Mouse (Mus musculus) embryonic facial prominence, embryonic 10.5 days (tissue): ENCODE measurements around the gene Rab31. TPM values are rescaled to one million over a fixed set of nuclear protein-coding genes. Genes with fewer than 3 reads are reported as not detected.

Source experiments
- DNase-seq: peaks from one replicate; pipeline ENCODE4 v3.0.0-alpha.2; 2017; ENCODE audit warnings: low spot score
- H3K27ac ChIP-seq: fragments of 300-500 bp; sonication (generic); replicated peaks from 2 replicates; pipeline ENCODE4 v1.5.1; 2016; ENCODE audit warnings: mild to moderate bottlenecking
- H3K27me3 ChIP-seq: fragments of 300-500 bp; sonication (generic); replicated peaks from 2 replicates; pipeline ENCODE4 v1.6.1; 2016; ENCODE audit warnings: low read depth, mild to moderate bottlenecking; ENCODE audit not compliant: poor library complexity, severe bottlenecking
- H3K36me3 ChIP-seq: fragments of 300-500 bp; sonication (generic); replicated peaks from 2 replicates; pipeline ENCODE4 v1.6.1; 2016; ENCODE audit warnings: mild to moderate bottlenecking, moderate library complexity
- H3K4me1 ChIP-seq: fragments of 300-500 bp; sonication (generic); 2 replicates; pipeline ENCODE4 v1.6.1; 2016
- H3K4me3 ChIP-seq: fragments of 300-500 bp; sonication (generic); 2 replicates; pipeline ENCODE4 v1.5.1; 2016; ENCODE audit warnings: mild to moderate bottlenecking, moderate library complexity
- H3K9me3 ChIP-seq: fragments of 300-500 bp; sonication (generic); 2 replicates; pipeline ENCODE4 v1.6.1; 2016; ENCODE audit warnings: mild to moderate bottlenecking
- WGBS: fragments of 180-500 bp; shearing (Covaris S2); methylation state at CpG from one replicate; pipeline ENCODE4 v1.1.7; 2016; 5-methylcytosine and 5-hydroxymethylcytosine counted together
- polyA plus RNA-seq: library from polyadenylated mRNA; unstranded; fragments of >200 nt; fragmentation: Nextera tagmentation; extraction: Ambion mirVana; gene quantifications from 2 replicates; pipeline ENCODE4 v1.2.1, GENCODE M21; 2016

Rab31 gene
- polyA plus RNA-seq, 1 experiment from 2014 or later: 58.7 TPM

DNA sequence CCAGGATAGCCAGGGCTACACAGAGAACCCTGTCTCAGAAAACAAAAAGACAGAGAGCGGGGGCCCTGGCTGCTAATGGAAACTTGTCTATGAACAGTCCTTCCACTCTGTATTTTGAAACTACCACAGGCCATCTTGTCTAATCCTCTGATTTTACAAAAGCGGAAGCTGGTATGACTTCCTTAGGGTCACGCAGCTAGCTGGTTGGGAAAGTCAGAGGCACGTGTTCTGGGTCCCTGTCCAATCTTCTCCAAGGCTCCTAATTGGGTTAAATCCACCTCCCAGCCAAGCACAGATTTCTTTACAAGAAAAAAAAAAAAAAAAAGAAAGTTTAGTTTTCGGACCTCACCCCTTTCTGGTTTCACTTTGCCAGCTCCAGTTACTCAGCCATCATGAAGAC lies 45.8 kb downstream of the Rab31 start:
- no peaks in the 10 kb centered on the region for H3K27me3 ChIP-seq
- H3K4me1 ChIP-seq: peaks cover 6% of the 10 kb centered on the region
- DNase-seq: no peak
- H3K9me3 ChIP-seq: no peaks in the 10 kb centered on the region
- no peak overlapping the region for H3K4me3 ChIP-seq
- H3K27ac ChIP-seq: no peak overlapping the region
- 0 out of 2 replicates have a peak, but pooled peaks cover 10% of the 10 kb centered on the region for H3K36me3 ChIP-seq
- WGBS: 84% methylated on average over 5 of the region's 5 CpGs

DNA sequence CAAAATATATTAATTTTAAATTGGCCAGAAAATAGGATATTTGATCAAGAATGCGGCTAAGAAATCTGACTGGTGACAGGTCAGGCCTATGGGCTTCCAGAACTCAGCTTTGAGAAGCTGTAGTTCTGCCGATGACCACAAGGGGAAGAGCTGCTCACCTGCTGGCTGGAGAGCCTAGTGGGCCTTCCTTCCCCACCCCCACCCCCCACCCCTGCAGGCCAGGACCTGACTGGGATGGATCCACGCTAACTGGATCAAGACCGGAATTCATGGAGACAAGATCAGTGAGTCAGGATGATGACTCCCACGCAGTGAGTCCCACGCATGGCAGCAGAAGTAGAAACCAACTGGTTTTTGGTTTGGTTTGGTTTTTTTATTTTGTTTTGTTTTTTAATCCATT lies 46.3 kb downstream of the Rab31 start:
- 81% methylated on average over 6 of the region's 6 CpGs for WGBS
- peaks cover 15% of the 10 kb centered on the region; the same call in 1 of the 2 replicates for H3K36me3 ChIP-seq
- no peaks in the 10 kb centered on the region for H3K9me3 ChIP-seq
- H3K4me1 ChIP-seq: peaks cover 6% of the 10 kb centered on the region
- H3K27ac ChIP-seq: no peak overlapping the region
- H3K4me3 ChIP-seq: no peak overlapping the region
- DNase-seq: peak; percentile 37
- H3K27me3 ChIP-seq: no peaks in the 10 kb centered on the region

DNA sequence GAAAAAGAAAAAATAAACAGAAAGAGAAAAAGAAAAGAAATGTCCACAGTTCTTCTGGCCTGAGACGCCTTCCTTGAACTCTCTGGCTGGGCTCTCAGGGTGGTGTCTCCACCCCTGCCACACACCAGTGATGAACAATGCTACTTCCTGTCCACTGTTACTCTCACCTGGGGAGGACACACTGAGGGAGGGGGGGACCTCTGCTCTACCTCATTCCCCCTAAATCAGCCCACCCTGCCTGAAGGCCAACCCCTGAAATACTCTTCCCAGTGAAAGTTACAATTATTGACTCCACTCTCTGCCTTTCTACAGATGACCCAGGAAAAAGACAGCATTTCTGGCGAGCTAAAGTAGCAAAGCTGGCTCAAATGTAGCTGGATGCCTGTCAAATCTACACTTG lies 46.7 kb downstream of the Rab31 start:
- H3K27ac ChIP-seq: no peak overlapping the region
- H3K4me1 ChIP-seq: peaks cover 6% of the 10 kb centered on the region
- no peaks in the 10 kb centered on the region for H3K9me3 ChIP-seq
- H3K27me3 ChIP-seq: no peaks in the 10 kb centered on the region
- WGBS: 70% methylated on average over 2 of the region's 2 CpGs
- H3K4me3 ChIP-seq: no peak overlapping the region
- no peak for DNase-seq
- peaks cover 16% of the 10 kb centered on the region; the same call in 1 of the 2 replicates for H3K36me3 ChIP-seq

DNA sequence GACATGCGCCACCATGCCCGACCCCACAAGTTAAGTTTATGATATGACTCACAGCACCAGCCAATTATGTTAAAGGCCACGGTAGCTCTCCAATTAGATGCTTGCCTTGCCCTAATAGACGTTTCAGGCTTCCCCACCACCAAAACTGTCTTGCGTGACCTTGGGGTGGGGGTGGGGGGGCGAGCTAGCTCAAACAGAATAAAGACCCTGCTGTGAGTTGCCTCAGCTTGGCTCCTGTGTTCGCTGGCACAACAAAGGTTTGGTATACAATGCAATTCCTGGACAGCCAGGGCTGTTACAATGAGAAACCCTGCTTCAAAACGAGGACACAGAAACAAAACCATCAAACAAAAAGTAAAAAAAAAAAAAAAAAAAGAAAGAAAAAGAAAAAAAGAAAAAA lies 47.2 kb downstream of the Rab31 start:
- Histone ChIP-seq H3K9me3 (no peaks in the 10 kb centered on the region), H3K4me3 (no peak overlapping the region), H3K4me1 (peaks cover 6% of the 10 kb centered on the region), H3K27me3 (no peaks in the 10 kb centered on the region), H3K36me3 (peaks cover 19% of the 10 kb centered on the region), H3K27ac (no peak overlapping the region)
- DNase-seq: no peak
- WGBS: 61% methylated on average over 8 of the region's 8 CpGs

DNA sequence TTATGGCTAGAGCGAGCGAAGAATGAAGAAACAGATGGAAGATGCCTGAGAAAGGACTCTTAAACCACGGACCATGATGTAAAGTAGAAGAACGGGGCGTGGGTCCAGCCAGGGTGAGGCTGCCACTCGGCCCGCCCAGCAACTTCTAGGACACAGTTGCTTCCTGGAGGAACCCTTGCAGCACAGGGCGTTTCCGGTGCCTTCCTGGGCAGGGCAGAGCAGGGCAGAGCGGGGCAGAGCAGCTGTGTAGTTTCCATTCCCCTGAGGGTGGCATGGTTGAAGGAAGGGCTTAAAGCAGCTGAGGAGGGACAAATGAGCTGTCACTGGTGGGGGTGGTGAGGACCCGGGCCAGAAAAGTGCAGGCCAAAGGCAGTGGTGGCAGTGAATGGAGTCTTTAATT lies 48.3 kb downstream of the Rab31 start:
- Histone ChIP-seq H3K36me3 (peaks cover 30% of the 10 kb centered on the region), H3K4me3 (no peak overlapping the region), H3K27me3 (no peaks in the 10 kb centered on the region), H3K9me3 (no peaks in the 10 kb centered on the region), H3K4me1 (peaks cover 6% of the 10 kb centered on the region), H3K27ac (no peak overlapping the region)
- 84% methylated on average over 11 of the region's 11 CpGs for WGBS
- DNase-seq: no peak

DNA sequence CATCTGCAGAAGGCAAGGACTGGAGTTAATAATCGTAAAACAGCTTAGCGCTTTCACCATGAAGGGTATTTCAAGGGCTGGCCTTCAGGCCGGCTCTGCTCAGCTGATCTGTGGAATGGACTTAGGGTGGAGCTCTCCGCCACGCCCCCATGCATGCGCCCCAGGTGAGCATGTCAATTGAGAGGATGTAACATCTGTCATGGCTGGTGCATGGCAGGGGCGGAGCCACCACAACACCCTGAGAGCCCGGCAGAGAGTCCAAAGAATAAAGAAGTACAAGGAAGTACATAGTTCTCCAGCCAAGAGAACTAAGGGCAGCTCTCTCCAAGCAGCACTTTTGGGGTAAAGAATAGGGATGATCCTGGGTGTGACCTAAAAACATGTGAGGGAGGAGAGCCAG lies 48.9 kb downstream of the Rab31 start:
- Histone ChIP-seq H3K9me3 (no peaks in the 10 kb centered on the region), H3K36me3 (peaks cover 30% of the 10 kb centered on the region), H3K27ac (no peak overlapping the region), H3K4me3 (no peak overlapping the region), H3K4me1 (peaks cover 6% of the 10 kb centered on the region), H3K27me3 (no peaks in the 10 kb centered on the region)
- no peak for DNase-seq
- WGBS: 90% methylated on average over 8 of the region's 8 CpGs

DNA sequence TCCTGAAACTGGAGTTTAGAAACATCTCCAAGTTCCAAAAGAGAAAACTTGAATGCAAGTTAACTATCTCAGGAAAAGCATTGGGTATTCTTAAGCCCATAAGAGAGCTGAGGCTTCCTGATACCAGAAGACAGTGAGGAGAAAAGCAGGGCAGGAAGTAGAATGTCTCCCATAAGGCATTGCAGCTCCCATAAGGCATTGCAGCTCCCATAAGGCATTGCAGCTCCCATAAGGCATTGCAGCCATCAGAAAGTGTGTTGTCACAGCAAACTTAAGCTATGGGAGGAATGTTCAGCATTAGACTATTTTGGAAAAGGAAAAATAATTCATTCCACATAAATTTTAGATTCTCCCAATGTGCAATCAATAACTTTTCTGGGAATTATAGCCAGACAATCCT lies 51.2 kb downstream of the Rab31 start:
- H3K9me3 ChIP-seq: no peaks in the 10 kb centered on the region
- H3K27me3 ChIP-seq: no peaks in the 10 kb centered on the region
- H3K4me3 ChIP-seq: no peak overlapping the region
- no peak for DNase-seq
- H3K36me3 ChIP-seq: peaks cover 30% of the 10 kb centered on the region
- peaks cover 6% of the 10 kb centered on the region for H3K4me1 ChIP-seq
- H3K27ac ChIP-seq: no peak overlapping the region

DNA sequence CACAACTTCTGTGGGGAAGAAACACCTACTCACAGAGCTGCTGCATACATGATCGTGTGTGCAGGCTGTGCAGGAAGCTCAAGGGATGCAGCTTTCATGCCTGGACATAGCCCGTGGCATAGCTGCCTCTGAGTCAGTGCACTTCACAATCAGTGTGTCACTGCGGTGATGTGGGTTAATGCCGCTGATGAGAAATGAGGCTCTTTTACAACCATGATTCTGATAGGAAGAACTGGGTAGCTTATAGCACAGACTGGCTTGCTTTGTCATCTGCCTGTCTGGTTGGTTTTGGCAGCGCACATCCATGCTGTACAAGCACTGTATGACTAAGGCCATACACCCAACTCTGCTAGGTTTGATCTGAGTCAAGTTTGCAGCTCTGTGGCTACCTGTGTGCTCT lies 52.7 kb downstream of the Rab31 start:
- peaks cover 33% of the 10 kb centered on the region for H3K36me3 ChIP-seq
- no peak overlapping the region for H3K27ac ChIP-seq
- WGBS: 95% methylated on average over 5 of the region's 5 CpGs
- H3K4me1 ChIP-seq: peaks cover 4% of the 10 kb centered on the region
- no peak for DNase-seq
- no peak overlapping the region for H3K4me3 ChIP-seq
- no peaks in the 10 kb centered on the region for H3K27me3 ChIP-seq
- no peaks in the 10 kb centered on the region for H3K9me3 ChIP-seq

DNA sequence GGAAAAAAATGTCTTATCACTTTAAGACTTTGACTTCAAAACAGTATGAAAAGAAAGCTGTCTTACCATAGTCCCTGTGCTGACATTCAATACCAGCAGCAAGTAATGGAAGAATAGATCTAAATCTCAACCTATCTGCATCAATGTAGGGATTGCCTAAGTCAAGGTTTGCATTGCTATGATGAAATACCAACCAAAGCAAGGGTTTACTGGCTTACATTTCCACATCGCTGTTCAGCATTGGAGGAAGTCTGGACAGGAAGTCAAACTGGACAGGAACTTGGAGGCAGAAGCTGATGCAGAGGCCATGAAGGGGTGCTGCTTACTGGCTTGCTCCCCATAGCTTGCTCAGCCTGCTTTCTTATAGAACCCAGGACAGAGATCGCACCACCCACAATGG lies 54.0 kb downstream of the Rab31 start:
- no peak overlapping the region for H3K4me3 ChIP-seq
- H3K4me1 ChIP-seq: no peaks in the 10 kb centered on the region
- H3K27me3 ChIP-seq: no peaks in the 10 kb centered on the region
- H3K9me3 ChIP-seq: no peaks in the 10 kb centered on the region
- no peak overlapping the region for H3K27ac ChIP-seq
- H3K36me3 ChIP-seq: peaks cover 30% of the 10 kb centered on the region
- WGBS: 91% methylated on average over 2 of the region's 2 CpGs
- DNase-seq: no peak

DNA sequence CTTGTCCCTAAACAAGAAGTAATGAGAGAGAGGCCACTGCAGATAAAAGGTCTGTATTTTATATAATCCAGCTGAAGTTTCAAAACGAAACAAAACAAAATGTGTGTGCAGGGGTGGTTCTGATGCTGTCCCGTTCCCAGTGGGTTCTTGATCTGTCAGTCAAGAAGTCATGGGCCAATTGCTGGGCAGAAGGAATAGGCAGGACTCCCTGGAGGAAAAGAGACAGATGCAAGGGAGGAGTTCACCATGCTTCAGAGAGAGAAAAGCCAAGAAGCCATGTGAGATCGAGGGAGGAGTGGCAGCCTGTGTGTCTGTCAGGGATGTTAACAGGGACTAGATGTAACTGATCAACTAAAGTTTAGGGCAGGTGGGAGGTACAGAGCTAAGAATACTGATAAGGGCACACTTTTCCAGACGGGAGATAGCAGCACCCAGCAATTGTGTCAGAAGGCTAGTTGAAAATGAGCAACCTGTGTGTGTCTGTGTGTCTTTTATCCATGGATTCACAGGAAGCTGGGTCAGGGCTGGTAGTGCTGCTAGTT lies 54.8 kb downstream of the Rab31 start:
- WGBS: 81% methylated on average over 4 of the region's 4 CpGs
- H3K9me3 ChIP-seq: no peaks in the 10 kb centered on the region
- H3K36me3 ChIP-seq: peaks cover 28% of the 10 kb centered on the region
- DNase-seq: no peak
- H3K4me1 ChIP-seq: no peaks in the 10 kb centered on the region
- no peak overlapping the region for H3K27ac ChIP-seq
- no peaks in the 10 kb centered on the region for H3K27me3 ChIP-seq
- no peak overlapping the region for H3K4me3 ChIP-seq

DNA sequence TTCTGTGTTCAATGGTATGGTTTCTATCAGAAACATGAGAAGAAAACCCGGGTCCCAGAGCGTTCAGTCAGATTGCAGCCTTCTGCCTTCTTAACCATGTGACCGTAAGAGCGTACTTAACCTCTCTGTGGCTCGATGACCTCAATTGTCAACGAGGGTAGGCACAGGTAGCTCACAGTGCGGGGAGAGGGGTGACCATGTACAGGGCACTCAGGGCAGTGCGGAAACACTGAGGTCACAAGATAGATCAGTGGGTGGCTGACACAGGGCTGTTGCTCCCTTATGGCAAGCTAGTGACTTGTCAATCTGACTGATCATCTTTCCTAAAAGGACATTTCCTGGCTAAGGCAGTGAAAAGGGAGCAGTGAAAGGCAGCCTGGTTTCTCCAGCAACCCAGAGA lies 58.5 kb downstream of the Rab31 start:
- DNase-seq: no peak
- no peaks in the 10 kb centered on the region for H3K4me1 ChIP-seq
- no peak overlapping the region for H3K27ac ChIP-seq
- WGBS: 73% methylated on average over 8 of the region's 8 CpGs
- H3K36me3 ChIP-seq: peaks cover 30% of the 10 kb centered on the region
- no peak overlapping the region for H3K4me3 ChIP-seq
- peaks cover 14% of the 10 kb centered on the region for H3K9me3 ChIP-seq
- H3K27me3 ChIP-seq: no peaks in the 10 kb centered on the region

DNA sequence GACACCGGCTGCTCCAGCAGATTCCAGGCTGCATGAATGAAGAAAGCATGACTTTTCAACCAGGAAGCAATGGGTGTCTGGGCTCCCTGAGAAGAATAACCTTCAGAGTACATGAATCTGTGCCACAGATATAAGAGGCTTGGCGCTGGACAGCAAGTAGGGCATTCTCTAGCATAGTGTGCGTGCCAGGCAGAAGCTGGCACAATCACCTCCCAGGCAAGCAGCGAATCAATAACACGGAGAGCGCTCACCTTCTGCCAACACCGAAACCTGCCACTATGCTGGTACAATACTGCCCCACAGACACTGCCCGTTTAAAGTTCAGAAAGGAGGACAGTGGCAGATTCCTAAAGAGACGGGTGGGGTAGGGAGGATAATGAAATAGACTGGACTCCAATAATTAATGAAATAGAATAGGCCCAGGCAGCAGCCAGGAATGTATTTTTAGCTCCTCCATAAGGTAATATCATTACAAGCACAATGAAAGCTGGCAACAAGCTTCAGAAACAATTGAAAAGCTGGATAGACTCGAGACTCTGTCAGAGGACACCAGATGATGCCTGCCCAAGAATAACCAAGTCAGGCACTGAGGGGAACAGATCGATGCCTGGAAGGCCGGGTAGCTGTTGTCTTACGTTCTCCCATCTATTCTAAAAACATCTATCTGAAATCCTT lies 59.6 kb downstream of the Rab31 start:
- Histone ChIP-seq H3K36me3 (peaks cover 30% of the 10 kb centered on the region), H3K27ac (no peak overlapping the region), H3K4me3 (no peak overlapping the region), H3K9me3 (peaks cover 14% of the 10 kb centered on the region), H3K27me3 (no peaks in the 10 kb centered on the region), H3K4me1 (no peaks in the 10 kb centered on the region)
- 95% methylated on average over 13 of the region's 13 CpGs for WGBS
- DNase-seq: no peak

DNA sequence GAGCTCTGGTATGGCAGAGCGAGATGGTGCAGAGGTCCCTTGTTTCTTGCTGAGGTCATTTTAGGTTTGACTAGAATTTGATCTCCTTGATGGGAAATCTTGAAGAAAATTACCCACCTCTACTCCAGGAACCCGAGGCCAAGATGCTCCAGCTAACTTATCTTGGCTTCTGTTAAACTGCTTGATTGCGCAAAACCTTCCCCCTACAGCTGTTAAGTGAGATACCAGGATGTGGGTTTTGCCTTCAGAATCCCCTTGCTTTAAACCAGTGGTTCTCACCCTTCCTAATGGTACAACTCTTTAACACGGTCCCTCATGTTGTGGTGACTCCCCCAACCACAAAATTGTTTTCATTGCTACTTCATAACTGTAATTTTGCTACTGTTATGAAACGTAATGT lies 60.8 kb downstream of the Rab31 start:
- no peak overlapping the region for H3K4me3 ChIP-seq
- H3K27ac ChIP-seq: no peak overlapping the region
- peaks cover 14% of the 10 kb centered on the region for H3K9me3 ChIP-seq
- no peaks in the 10 kb centered on the region for H3K4me1 ChIP-seq
- H3K27me3 ChIP-seq: no peaks in the 10 kb centered on the region
- DNase-seq: no peak
- H3K36me3 ChIP-seq: peaks cover 30% of the 10 kb centered on the region
- 96% methylated on average over 5 of the region's 5 CpGs for WGBS
